Mouse (Mus musculus): ENCODE results near the gene Wdr19. TPM values are rescaled to one million over a fixed set of nuclear protein-coding genes. Genes with fewer than 3 reads are reported as not detected.
"Not testable (repeated sequence)": the region's sequence is repeated elsewhere in the genome, so short reads cannot be mapped to it uniquely, and the experiment has no call there.

Gene Wdr19
- total RNA-seq, 2 experiments from 2014 or later, result 18.9 to 20.0 TPM

DNA sequence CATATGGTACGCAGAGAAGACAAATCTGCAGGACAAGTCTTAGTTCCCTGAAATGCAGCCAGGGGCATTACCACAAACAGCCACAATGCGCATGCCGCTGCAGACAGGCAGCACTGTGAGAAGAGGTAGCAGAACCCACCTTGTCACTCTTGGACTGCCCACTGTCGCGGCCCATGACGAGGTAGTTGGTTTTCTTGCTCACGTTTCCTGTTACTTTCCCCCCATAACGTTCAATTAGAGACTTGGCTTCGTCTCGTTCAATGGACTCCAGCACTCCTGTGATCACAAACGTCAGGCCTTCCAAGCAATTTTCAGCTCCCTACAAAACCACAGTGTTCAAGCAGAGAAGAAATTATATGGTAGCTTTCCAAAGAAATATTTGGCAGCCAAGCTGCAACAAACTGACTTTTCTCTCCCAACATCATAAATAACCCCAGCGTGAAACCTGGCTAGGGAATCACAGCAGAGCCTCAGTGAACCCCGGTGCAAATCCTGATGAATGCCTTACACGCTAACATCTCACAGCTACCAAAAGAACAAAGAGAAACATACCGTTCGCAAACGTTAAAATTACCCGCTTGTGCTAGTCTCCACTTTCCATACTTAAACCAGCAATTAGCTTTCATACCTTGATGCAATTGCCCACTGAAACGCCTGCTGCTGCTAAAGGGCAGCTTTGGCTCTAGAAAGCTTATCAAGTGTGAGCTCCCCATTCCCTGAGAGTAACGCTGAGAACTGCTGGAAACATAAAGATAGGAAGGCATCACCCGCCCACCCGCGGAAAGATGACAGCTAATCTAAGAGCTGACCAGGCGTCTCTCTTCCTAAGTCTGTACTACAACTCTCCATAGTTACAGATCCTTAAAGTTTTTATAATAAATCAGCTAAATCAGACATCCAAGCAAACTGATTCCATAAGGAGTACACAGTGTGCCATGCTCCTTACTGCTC, 88.5 kb downstream of the Wdr19 start:
- intact Hi-C loops (cut with DNase I), result no loop called here
- no peak for DNase-seq (ENCODE audit: extremely low spot score in 1 of 2, low spot score in 2 of 2)

DNA sequence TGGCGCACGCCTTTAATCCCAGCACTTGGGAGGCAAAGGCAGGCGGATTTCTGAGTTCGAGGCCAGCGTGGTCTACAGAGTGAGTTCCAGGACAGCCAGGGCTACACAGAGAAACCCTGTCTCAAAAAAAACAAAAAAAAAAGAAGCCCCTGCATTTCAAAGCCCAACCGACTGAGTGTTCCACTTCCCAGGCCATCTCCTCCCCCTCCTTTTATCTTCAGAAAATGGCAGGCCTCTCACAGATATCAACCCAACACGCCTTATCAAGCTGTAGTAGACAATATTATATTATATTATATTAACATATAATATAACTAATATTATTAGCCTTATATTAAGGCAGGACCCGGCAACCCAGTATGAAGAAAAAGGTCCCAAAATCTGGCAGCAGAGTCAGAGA, 89.5 kb downstream of the Wdr19 start:
- DNase-seq (ENCODE audit: extremely low spot score in 1 of 2, low spot score in 2 of 2); intact Hi-C loops (cut with DNase I): not testable (repeated sequence)

DNA sequence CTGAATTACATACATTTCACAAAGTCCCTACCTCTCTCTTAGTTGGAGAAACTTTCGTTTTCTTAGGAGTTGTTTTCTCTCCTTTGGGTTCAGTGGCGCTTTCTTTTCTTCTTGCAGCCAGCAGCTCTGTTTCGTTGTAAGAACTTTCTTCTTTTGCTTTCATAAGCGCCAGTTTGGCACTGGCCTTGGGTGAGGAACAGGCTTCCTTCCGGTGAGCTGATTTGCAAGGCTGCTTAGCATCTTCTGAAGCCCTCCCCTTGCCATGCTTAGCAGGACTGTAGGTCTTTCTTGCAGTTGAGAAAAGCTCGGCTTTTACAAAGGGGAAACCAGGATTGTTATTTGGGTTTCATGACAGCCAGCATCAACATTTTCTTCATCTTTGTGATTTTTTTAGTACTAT, 94.1 kb downstream of the Wdr19 start:
- DNase-seq (ENCODE audit: extremely low spot score in 1 of 2, low spot score in 2 of 2), result no peak
- intact Hi-C loops (cut with DNase I), result no loop called here

DNA sequence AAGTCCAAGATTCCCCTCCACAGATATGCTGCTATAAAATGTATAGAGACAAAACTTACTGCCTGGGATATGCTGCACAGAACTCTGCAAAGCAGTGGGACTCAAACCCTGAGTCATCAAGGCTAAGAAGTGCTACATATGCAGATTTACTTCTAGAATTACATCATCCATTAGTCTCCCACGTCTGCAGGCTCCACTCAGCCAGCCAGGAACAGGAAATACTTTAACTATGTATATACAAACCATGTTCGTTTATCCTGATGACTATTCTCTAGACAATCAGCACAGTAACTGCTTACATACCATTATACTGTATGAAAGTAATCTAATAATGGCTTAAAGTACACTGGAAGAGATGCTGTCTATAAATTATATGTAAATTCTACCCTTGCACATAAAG, 94.8 kb downstream of the Wdr19 start:
- DNase-seq (ENCODE audit: extremely low spot score in 1 of 2, low spot score in 2 of 2), result no peak

DNA sequence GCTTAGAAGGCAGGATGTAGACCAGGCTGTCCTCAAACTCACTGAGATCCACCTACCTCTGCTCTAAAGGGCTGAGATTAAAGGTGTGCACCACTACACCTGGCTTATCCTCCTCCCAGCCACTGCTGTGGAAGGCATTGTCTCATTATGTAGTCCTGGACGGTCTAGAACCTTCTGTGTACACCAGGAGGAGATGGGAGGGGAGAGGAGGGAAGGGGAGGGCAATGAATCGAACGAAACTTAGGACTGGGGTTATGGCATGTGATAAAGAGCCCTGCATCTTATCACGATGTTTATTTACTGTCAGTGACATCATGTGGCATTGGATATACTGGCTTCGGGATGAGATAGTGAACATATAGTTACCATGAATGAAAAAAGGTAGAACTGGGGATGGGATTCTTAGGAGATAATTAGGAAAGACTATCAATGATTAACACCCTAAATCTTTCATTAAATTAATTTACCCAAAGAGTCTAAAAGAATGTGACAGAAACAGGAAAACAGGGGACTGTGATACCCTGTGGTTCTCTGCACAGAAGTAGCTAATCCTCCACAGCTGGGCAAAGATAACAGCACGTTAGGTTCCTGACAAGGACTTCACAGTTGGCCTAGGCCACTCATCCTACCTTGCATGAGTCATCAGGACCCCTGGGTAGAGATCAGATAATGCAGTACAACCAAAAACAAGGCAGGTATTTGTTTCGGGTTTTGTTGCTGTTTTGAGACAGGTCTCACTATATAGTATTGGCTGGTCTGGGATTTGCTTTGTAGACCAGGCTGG, 98.9 kb downstream of the Wdr19 start:
- DNase-seq (ENCODE audit: extremely low spot score in 1 of 2, low spot score in 2 of 2), result no peak
- intact Hi-C loops (cut with DNase I), result no loop called here

More for the DNA sequence above, 94.8 kb downstream of the Wdr19 start:
- intact Hi-C loops (cut with DNase I), result no loop called here

DNA sequence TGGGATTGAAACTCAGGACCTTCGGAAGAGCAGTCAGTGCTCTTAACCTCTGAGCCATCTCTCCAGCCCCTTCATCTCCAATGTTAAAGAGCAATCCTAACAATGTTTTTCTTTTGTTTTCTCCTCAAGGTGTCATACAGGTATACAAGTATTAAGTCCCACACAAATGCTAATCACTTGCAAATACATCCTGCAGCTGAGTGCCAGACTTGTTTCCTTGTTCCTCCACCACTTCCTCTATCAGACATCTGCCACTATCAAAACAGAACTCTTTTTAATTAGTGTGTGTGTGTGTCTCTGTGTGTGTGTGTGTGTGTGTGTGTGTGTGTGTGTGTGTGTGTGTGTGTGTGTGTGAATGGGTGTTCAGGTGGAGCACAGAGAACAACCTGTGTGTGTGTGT, 100.1 kb downstream of the Wdr19 start:
- intact Hi-C loops (cut with DNase I); DNase-seq (ENCODE audit: extremely low spot score in 1 of 2, low spot score in 2 of 2): not testable (repeated sequence)

DNA sequence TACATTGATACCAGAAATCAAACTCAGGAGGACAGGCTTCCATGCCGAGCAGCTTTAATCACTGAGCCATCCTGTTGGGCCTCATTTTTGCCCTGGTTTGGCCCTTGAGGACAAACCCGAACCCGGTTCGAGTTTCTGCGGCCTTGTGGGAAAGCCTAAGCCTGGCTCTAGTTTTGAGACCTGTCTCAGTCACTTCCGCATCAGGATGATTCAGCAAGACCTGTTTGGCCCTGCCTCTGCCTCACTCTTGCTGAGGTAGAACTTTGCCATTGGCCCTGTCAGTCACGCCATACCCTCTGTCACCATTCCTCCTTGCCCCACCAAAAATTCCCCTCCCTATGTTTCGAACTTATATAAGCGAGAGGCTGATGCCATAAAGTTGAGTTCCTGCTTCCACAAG, 100.6 kb downstream of the Wdr19 start:
- DNase-seq (ENCODE audit: extremely low spot score in 1 of 2, low spot score in 2 of 2), result no peak
- intact Hi-C loops (cut with DNase I), result no loop called here

DNA sequence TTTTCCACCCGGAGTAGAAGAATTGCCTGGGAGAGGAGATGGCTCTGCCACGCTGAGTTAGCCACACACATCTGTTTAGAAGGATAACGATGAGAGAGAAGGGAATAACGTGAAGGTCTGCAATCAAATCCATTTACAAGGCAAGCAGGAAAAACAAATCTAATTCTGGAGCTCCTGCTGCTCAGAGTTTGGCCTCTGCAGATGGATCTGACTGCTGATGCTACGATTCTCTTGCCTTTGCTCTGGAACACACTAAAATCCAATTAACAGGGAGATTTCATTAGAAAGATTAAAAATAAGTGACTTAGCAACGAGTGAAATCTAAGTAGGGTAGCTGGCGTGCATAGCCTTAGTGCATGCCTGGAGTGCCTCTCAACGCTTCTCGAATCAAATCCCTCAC, 106.0 kb downstream of the Wdr19 start:
- no peak for DNase-seq (ENCODE audit: extremely low spot score in 1 of 2, low spot score in 2 of 2)

DNA sequence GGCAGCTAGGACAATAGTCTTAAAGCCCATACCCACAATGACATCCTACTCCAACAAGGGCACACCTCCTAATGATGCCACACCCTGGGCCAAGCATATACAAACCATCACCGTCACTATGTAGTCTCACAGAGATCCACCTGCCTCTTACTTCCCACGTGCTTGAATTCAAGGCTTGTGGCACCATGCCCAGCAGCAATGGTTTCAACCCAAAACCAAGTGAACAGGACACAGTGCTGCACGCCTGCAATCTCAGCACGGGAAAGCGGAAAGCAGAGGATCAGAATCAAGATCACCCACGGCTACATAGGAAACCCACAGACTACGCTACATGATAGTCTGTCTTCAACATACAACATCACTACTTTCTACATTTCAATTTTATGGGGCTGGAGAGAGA, 108.7 kb downstream of the Wdr19 start:
- intact Hi-C loops (cut with DNase I), result no loop called here

More for the DNA sequence above, 106.0 kb downstream of the Wdr19 start:
- intact Hi-C loops (cut with DNase I), result no loop called here

DNA sequence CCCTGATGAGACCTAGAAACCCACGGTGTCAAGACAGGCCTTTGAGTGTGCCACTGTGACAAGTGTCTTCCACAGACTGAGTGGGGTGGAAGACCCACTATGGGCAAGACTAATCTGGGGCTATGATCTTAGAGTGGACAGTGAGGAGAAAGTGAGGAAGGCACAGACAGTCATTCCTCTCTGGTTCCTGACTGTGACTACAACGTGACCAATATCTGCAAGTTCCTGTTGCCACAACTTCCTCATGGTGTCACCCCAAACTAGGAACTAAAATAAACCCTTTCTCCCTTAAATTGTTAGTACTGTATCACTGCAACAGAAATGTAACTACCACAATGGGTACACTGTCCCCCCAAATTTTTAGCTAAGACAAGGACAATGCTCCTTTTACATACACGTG, 109.4 kb downstream of the Wdr19 start:
- DNase-seq (ENCODE audit: extremely low spot score in 1 of 2, low spot score in 2 of 2), result no peak
- intact Hi-C loops (cut with DNase I), result no loop called here

More for the DNA sequence above, 108.7 kb downstream of the Wdr19 start:
- DNase-seq (ENCODE audit: extremely low spot score in 1 of 2, low spot score in 2 of 2), result no peak

Other genes starting within 250 kb of the Wdr19 start
- gene Tlr6, start 239.6 kb upstream of the Wdr19 start, total RNA-seq (2021), result under 1 TPM; 0.55 to 0.64 TPM
- 1 to 10 TPM; 7.2 to 8.4 TPM for gene Fam114a1, start 229.6 kb upstream of the Wdr19 start, total RNA-seq (2021)
- gene Tmem156, start 107.6 kb upstream of the Wdr19 start, total RNA-seq (2021), result under 1 TPM in 1 of 2 experiments, not detected in 1; 0.67 TPM
- gene Klhl5, start 92.2 kb upstream of the Wdr19 start, total RNA-seq (2021), result 10 to 100 TPM; 61.4 to 62.9 TPM
- gene Rfc1, start 136.0 kb downstream of the Wdr19 start, total RNA-seq (2021), result 10 to 100 TPM; 20.7 to 22.4 TPM
- gene Klb, start 148.6 kb downstream of the Wdr19 start, total RNA-seq (2021), result under 1 TPM; 0.36 to 0.39 TPM
- gene Rpl9, start 191.7 kb downstream of the Wdr19 start, total RNA-seq (2021), result 100 to 1,000 TPM; 665 to 666 TPM
- gene Lias, start 191.8 kb downstream of the Wdr19 start, total RNA-seq (2021), result 10 to 100 TPM; 36.4 to 37.3 TPM
- 10 to 100 TPM; 29.3 to 30.1 TPM for gene Ugdh, start 236.3 kb downstream of the Wdr19 start, total RNA-seq (2021)